Mouse (Mus musculus) MEL (cell line): ENCODE measurements around the gene Fgfr2.

Experiments used
- CTCF ChIP-seq, 3 experiments: IDR thresholded peaks in 2 of 3; conservative IDR thresholded peaks in 1 of 3; 2 replicates each; pipeline ENCODE4 v1.5.1; 2011 to 2012; ENCODE audit warnings: low read length in 3 of 3, low read depth in 2 of 3, mild to moderate bottlenecking in 2 of 3, improper control_type of control experiment in 1 of 3, inconsistent platforms in 1 of 3, mixed read lengths in 1 of 3, moderate library complexity in 1 of 3; ENCODE audit not compliant: control insufficient read depth in 1 of 3, insufficient read depth in 1 of 3, poor library complexity in 1 of 3, severe bottlenecking in 1 of 3
- ELF1 ChIP-seq: IDR thresholded peaks from 2 replicates; pipeline ENCODE4 v1.6.1; 2014; ENCODE audit warnings: low read depth, mild to moderate bottlenecking, inconsistent platforms, low read length, improper control_type of control experiment, moderate library complexity
- EP300 ChIP-seq, 2 experiments: IDR thresholded peaks; 2 replicates each; pipeline ENCODE4 v1.6.1; 2011; ENCODE audit warnings: improper control_type of control experiment in 2 of 2, low read length in 2 of 2, low read depth in 1 of 2, mild to moderate bottlenecking in 1 of 2
- GABPA ChIP-seq: IDR thresholded peaks from 2 replicates; pipeline ENCODE4 v1.6.1; 2012; ENCODE audit warnings: low read depth, mild to moderate bottlenecking, inconsistent platforms, low read length, improper control_type of control experiment, moderate library complexity
- MAFK ChIP-seq: IDR thresholded peaks from 2 replicates; pipeline ENCODE4 v1.6.1; 2011; ENCODE audit warnings: low read depth, mild to moderate bottlenecking, low read length, improper control_type of control experiment, borderline replicate concordance
- MAZ ChIP-seq: IDR thresholded peaks from 2 replicates; pipeline ENCODE4 v1.6.1; 2012; ENCODE audit warnings: low read depth, mild to moderate bottlenecking, inconsistent platforms, low read length, improper control_type of control experiment
- POLR2AphosphoS5 ChIP-seq: IDR thresholded peaks from 2 replicates; pipeline ENCODE4 v1.6.1; 2012; ENCODE audit warnings: low read depth, borderline replicate concordance, mild to moderate bottlenecking, inconsistent platforms, low read length, moderate library complexity, mixed read lengths
- ZKSCAN1 ChIP-seq: IDR thresholded peaks from 2 replicates; pipeline ENCODE4 v1.6.1; 2012; ENCODE audit warnings: low read depth, mild to moderate bottlenecking, inconsistent platforms, low read length, improper control_type of control experiment, moderate library complexity

DNA sequence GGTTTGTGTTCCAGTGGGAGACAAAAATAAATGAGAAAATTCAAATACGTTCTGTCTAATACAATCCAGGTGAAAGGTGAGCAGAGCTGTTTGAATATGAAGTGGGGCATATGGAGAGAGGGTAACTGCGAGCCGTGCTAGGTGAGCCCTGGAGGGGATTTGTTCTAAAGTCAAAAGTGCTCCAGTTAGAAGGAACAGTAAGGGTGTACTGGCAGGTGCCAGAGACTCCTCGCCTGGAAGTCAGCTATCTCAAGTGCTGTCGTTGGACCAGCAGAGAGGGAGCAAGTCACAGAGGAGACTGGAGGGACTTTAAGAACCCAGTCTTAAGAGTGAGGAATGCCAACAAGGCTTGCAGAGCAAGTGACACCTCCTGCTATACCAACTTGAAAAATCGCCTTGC is 1240.3 kb downstream of the Fgfr2 start:
- no peak for TF ChIP-seq ELF1
- TF ChIP-seq POLR2AphosphoS5: no peak
- no peak for TF ChIP-seq CTCF (IDR thresholded peaks at IDR 0.05 in 2 of 3, conservative IDR thresholded peaks at IDR 0.05 in 1 of 3; ENCODE audit: control insufficient read depth in 1 of 3, insufficient read depth in 1 of 3, low read depth in 2 of 3, low read length in 3 of 3, poor library complexity in 1 of 3, severe bottlenecking in 1 of 3)
- TF ChIP-seq GABPA: no peak
- TF ChIP-seq MAFK: no peak
- no peak for TF ChIP-seq ZKSCAN1
- no peak for TF ChIP-seq EP300 (IDR thresholded peaks at IDR 0.05; ENCODE audit: low read depth in 1 of 2, low read length in 2 of 2)
- no peak for TF ChIP-seq MAZ
